Mouse (Mus musculus) thymus, adult 18-20 months (tissue): ENCODE measurements around the gene St8sia4.
A peak's percentile ranks its signal among the peaks of the same experiment; 100 is the strongest.

Source experiments
- DNase-seq, 2 experiments: peaks; one replicate each; pipeline ENCODE4 v3.0.0; 2022; ENCODE audit warnings: mixed read lengths in 2 of 2

The St8sia4 gene

DNA sequence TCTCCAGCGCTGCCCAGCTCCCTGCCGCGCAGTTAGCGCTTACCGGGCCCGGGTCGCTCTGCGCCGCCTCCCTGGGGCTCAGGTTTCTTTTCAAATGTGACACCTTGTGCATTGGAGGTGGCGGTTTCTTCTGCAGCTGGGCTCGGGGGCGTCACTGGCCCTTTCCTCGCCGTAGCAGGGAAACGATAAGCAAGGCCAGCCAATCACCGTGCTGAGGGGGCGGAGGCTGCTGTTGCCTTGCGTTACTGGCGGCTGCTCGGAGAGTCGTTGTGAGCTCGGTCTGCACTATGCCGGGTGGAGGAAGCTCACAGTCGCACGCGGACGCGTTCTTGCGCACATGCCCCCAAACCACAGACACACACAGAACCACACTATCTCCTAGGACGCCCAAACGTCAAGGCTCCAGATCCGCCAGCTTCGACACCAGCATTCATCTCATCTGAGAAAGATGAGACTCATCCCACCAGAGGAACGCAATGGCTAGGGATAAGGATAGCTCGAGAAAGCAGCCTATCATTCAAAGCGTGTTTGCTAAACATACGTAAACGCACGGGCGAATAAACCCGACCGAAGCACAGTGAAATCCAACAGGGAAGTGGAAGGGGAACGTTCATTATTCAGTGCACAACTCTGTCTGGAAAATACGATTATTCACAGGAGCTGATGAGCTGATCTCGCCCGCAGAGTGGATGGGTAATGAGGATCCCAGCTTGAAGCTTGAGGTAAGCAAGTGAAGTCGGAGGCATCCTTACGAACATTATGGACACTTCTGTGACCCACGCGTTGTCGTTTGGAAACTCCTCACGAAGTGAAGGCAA lies at the start of gene St8sia4:
TSS of gene St8sia4 (minus strand) at position 137 of the 818 bp plus-strand sequence.
- DNase-seq: peak; percentile 93 to 96

DNA sequence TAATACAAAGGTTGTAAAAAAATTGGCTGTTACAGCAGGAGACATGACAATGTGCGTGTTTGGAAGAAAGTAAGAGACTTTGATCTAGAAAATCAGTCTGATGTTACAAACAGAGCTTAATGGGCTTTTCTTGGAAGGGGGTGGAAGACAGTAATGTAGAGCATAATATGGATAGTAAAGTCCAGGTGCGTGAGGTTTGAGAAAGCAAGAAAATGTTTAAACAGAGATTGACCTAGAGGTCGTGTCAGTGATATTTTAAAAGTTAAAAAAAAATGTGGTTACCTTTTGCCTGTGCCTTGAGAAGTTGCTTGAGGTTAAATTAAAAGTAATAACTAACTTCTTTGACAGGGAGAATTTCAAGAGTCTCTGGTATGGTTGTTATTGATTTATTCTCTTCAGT lies 41.8 kb upstream of the St8sia4 start:
- no peak for DNase-seq

DNA sequence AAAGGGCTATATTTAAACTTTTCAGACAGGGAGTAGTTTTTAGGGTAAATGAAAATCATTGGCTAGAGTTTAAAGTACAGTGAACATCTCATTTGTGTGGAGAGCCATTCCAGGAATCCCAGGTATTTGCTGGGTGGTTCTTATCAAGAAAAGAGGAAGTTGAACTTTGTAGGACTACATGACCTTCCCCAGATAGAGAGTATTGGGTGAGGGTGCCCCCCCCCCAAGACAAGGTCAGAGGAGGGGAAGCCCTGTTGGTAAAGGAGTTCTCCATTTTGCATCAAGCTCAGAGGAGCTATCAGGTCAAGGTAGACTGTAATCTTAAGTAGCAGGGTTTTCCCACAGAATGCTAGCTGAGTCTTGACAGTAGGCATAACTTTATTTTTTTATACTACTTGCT lies 32.5 kb upstream of the St8sia4 start:
- DNase-seq: no peak

DNA sequence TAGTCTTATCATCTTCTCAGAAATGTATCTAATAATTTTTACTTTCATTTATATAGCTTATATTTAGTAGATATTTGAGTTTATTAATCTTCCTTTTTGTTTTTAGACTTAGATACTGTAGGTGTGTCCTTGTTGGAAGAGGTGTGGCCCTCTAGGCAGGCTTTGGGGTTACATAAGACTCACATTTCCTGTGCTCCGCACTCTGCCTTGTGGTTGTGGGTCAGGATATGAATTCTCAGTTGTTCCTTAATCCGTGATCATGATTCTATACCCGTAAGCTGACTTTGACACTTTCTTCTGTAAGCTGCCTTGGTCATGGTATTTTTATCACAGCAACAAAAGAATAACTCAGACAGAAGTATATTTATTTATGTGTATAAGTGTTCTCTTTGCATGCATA lies 6.7 kb upstream of the St8sia4 start:
- no peak for DNase-seq

DNA sequence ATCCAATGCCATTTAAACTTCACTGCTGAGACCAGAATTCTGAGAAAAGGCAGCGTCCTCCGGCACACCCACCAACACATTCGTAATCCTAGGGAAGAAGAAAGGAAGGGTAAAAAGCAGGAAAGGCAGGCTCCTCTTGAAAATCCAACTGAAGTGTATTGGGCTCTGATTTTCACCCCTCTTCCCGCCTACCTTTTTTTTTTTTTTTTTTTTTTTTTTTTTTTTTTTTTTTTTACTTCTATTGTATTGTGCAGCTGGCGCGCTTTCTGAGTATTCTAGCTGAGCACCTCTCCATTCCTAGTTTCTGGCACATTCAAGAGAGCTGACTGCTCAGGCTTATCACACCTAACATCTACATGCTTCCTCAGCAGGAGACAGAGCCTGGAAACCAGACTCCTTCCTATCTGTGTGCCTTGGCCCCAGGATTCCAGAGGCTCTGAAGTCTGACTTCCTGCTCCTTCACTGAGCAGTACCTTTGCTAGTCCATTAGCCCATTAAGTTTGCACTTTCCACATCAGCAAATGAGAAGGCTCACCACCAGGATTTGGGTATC lies 958 bp upstream of the St8sia4 start:
- no peak for DNase-seq

DNA sequence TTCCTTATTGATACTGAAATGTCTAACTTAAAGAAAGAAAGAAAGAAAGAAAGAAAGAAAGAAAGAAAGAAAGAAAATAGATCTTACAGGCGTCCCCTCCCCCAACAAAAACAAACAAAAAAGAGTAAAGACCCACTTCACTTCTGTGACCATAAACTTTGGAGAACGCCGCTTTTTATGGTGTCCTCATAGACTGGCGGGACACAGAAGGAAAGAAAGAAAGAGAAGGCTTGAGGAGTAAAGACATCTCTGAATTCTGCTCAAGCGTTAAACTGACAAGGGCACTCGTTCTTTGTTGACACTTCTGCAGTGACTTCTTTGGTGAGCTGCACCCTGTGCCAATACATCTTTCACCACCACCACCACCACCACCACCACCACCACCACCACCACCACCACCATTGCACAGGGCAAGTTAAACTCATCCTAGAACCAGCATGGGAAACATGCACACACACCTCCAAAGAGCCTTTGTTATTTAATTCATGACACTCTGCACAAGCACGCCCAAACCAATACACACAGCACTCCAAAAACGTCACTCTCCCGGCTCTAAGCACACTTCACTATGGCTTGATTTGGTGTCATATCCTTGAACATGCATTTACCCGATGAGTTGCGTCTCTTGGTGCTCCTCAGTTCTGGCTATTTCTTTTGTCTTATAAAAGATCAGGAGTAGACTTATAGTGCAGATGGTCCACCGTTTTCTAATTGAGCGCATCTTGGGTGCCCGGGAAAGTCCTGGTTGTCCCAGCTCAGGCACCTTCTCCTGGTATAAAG lies 640 bp downstream of the St8sia4 start:
- DNase-seq: peak in 1 of 2 experiments; percentile 37

DNA sequence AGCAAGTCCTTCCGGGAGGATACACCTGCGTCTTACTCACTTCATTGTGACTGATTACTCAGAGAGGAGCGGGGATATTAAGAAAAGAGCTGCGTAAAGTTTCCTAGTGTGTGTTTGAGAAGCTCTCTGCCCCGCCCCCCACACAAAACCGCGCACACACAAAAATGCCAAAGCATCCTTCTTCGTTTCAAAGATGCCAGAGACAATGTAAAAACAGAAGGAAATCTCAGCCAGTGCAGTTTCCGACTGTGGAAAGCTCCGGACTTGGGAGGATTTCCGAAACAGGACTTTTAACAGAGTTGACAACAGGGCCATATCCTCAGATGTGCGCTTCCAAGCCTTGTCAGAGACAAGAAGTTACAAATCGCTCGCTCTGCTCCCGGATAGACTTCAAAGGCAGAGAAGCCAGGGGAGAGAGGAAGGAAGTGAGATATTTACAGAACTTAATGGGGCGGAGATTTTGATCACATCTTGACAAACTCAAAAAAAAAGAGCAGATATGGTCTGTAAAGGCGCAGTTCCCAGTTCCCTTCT lies 1.4 kb downstream of the St8sia4 start:
- peak in 1 of 2 experiments; percentile 60 for DNase-seq

DNA sequence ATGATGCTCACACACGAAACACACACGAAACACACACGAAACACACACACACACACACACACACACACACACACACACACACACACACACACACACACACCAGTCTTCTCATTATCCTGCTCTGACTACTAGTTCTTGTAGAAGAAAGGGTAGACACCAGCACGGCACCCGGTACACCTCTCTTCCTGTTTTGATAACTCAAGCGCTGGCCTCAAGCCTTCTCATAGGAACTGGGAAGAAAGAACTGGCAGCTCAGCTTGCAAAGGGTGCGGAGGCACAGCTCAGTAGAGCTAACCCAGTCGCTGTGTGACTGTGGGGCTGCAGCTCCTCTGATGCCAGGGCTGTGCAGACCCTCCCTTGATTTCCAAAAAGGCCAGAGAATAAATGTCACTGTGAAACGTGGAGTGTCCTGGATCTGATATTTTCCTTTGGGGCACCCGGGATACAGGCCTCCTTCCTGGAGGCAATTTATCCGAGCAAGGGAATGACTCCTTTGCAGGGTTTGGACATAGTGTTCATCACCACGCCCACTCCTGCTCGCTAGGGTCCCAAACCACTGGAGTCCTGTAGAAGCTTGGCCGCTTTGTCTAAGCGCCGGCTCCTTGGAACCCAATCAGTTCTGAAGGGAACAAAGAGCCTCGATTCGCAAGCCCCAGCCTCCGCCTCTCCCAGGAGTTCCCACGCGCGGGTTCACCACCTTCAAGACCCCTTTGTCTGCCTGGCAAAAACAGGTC lies 2.2 kb downstream of the St8sia4 start:
- DNase-seq: peak in 1 of 2 experiments; percentile 65

DNA sequence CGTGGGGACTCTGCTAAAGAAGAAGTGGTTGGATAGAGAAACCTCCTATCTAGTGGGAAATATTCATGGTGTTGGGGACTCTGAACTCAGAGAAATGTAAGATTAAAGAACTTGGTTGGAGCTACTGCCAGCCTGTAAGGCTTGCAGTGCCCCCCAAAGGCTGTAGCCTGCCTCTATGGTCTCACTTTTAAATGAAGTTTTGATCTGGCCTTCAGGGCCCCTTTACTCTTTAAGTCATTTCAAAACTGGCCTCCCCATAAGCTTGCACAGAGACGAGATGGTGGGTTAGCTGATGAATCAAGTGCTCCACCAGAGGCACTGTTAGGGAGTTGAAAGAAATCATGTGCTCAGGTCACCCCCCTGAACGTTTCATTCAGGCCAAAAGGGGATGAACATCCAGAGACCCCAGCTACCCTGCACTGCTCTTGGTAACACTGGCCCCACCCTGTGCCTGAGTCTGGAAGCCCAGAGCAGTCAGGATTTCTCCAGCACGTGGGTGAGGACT lies 3.0 kb downstream of the St8sia4 start:
- DNase-seq: peak in 1 of 2 experiments; percentile 26

DNA sequence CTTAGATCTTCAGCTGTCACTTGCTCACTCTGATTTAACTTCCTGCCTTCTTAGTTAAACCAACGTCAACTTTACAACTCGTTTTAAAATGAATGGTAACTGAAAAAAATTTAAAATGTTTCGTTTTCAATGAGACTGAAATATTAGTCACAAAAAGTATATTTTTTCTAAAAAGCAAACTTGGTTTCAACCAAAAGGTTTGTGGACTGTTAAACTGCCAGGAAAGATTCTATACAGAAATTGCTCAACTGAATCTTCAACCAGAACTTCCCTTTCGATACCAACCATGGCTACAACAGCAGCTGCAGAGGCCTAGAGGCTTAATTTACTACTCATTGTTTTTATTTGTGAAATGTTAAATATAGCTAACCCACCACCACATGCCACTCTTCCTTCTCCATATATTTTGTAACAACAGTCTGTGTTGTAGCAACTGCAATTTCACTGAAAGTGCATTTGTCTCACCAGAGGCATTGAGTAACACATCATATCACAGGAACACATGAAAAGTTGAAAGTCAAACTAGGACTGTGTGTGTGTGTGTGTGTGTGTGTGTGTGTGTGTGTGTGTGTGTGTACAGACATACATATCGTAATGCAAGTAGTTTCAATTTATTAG lies 10.2 kb downstream of the St8sia4 start:
- DNase-seq: no peak

DNA sequence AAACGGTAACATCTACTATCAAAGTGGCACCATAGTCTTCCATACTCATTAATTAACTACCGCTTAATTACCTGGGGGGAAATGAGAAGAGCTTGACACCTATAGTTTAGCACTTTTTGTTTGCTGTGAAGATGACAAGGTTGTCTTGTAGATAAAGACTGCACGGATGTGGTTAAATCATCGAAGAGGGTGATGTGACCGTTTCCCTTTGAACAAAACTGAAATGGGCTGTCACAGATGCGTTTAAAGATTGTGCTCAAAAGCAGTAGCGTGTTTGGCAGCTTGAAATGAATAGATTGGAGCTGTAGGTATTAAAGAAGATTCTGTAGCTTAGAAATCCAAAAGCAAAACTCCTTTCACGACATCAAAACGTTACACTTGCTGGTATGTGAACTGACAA lies 11.8 kb downstream of the St8sia4 start:
- DNase-seq: peak in 1 of 2 experiments; percentile 15

DNA sequence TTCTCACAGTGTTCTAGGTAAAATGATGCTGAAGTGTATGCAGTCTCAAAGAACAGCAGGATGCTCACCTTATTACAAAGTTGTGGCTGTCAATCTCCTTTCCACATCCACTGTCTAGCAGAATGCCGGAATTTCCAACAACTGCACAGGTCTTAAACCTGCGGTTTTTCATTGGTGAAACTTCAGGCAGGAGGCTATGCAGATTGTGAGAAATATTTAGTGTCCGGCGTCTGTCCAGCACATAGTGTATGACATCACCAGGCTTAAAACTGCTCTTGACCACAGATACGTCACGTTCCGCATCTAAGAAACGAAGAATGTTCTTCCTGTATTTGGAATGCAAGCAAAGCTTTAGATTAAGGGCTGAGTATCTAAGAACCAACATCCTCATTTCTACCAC lies 13.9 kb downstream of the St8sia4 start:
- no peak for DNase-seq

DNA sequence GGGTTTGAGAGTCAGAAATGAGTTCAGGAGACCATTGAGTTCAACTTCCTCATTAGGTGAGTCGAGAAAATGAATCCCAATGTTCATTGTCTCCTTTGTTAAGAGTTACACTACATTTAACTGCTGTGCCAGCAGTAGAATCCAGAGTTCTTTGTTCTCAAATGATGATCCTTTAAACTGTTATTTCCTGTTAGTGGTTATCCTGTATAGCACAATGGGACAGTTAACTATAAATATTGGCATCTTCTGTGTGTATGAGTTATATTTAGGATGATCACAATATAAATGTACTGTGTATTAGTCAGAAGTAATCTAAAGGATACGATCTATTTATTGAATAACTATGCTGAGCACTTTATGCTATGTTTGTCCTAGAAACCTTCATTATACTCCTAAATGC lies 23.1 kb downstream of the St8sia4 start:
- DNase-seq: no peak

DNA sequence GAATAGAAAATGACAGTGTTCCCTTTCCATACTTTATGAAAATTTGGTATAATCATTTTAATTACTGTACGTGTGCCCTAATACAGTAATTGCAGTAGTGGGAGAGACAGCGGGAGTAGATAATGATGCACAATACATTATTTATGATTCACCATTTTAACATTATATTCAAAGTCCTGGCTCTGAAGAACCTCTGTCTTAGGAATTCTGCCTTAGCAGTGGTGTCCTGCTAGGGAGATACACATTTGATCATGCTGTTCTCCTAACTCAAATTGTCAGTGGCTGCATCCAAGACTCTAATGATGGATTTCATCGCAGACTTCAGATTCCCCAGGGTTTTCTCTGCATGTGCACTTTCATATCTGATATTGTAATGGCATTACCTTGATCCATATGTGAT lies 28.4 kb downstream of the St8sia4 start:
- no peak for DNase-seq

DNA sequence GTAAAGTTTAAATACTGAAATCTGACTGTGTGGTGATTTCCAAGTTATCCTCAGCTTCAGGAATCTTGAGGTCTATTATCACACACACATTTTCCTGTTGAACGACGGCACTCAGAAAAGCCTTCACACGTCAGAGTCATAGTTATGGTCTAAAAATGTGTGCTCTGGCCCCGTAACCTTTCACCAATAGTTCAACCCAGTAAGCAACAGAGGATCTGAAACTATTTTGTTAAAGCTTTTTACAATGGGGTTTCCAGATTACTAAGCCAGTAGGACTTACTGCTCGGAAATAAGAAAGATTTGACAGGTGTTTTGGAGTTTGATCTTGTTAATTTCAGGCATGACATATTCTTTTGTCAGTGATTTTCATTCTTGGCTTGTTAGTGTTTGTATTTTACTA lies 43.0 kb downstream of the St8sia4 start:
- no peak for DNase-seq

DNA sequence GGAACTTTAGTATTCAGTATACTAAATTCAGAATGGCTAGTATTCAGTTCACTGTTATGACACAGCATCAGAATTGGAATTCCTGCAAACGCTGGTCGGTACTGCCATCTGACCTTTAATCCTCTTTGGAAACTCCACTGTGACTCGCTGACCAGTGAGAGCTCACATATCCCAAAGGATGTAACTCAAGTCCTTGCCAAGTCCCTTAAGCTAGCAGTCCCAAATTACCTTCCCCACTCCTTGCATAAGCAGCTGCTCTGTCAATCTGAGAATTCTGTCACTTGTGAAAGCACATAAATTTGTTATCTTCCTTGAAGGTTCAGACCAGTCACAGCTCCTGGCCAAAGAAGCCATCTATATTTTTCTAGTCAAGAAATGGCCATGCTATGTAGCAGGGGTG lies 48.7 kb downstream of the St8sia4 start:
- DNase-seq: no peak

DNA sequence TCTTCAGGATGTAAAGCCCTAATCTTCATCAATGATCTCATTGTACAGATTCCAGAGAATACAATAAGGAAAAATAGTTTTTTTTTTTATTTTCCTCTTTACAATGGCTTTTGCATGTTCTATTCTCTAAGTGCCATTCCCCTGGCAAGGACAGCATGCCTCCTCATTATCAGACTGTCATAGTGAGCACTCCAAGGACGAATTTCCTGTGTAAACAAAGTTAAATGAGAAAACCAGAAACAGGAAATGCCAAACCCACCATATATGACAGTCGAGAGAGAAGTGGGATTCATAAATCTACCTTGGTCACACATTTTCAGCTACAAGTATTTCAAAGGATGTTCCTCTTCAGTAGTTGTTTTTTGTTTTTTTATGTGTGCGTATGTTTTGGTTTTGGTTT lies 49.2 kb downstream of the St8sia4 start:
- DNase-seq: no peak

DNA sequence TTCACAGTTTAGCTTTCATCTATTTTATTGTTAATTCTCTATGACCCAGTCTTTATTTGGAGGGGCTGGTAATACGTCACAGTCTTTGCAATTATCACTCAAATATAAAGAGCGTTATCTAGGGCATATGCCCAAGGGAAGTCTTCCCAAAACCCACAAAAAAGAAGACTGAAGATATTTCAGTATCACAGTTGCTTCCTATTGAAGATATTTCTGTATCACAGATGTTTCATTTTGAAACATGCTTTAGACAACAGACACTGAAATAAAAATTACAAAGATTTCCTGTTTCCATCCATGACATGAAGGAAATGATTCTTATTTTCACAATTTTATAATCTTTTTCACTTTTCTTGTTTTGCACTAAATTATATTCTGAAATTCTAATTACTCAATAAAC lies 57.4 kb downstream of the St8sia4 start:
- DNase-seq: no peak

DNA sequence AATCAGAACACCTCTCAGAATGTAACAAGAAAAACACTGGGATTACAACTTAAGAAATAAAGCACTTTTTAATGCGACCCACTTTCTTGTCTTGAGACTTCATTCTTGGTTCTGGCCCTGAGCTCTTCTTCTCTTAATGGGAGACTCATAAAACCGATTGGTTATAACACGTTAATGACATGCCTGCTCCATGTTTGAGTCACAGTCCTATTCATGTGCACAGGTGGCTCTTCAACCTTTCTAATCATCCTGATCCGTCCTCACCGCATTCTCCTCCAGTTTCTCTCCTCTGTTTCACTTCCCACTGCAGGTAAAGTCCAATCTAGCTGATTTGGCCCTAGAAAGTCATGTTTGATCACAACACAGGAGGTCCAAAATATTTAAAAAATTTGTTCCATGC lies 58.3 kb downstream of the St8sia4 start:
- no peak for DNase-seq

DNA sequence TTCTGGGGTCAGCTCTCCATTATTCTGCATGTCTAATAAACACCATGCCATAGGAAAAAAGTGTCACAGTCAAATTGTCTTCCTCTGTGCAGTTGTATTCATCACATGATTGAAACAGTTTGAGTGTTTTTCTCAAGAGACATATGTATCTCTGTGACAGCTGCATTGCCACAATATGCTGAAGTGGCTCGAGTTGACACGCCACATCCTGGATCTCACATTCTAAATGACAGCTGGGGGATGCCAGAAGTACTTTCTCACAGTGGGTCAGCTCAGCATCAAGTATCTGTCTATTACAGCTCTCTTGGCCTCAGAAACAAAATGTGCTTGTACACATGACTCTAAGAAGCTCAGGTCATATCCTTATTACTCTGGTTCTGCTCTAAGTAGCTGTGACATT lies 61.9 kb downstream of the St8sia4 start:
- no peak for DNase-seq

DNA sequence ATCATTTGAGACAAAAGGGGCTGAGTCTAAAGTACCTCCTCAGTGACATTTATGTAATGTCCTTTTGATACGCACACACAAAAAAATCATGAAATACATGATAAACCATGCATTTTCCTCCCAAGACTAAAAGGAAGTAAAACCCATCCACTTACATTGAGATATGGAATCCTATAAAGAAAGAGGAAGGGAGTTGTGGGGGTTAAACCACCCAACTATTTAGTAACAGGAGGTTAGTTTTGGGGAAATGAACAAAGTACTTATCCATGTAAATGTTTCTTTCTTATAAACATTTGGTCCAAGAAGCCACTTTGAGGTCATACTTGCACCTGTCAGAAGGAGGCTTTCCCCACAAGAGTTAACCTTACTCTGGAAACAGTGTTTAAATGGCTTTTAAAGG lies 69.3 kb downstream of the St8sia4 start:
- DNase-seq: no peak

DNA sequence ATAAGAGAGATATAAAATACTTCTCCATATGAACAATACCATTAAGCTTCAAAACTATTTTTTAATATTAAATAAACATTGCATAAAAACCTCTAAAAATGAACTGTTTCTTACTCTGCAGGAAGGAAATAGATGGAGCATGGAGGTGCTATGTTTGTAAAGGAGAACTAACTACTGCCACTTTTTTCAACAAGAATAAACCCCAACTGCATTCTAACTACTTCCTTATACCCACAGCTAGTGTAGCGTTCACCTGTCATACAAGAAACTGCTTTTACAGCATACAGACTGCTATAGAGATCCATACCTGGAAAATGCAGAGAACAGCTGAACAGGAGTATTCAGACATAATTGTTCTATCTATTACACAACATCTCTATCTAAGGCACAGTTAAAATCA lies 70.5 kb downstream of the St8sia4 start:
- no peak for DNase-seq
